Mouse (Mus musculus) heart, embryonic 11.5 days (tissue): ENCODE results near the gene Agps. TPM values are rescaled to one million over a fixed set of nuclear protein-coding genes. Genes with fewer than 3 reads are reported as not detected.
A peak's percentile ranks its signal among the peaks of the same experiment; 100 is the strongest.
"Not testable (repeated sequence)": the region's sequence is repeated elsewhere in the genome, so short reads cannot be mapped to it uniquely, and the experiment has no call there.

Source experiments
- ATAC-seq: fragments of 200-750 bp; cut with Nextera tagmentation; replicated peaks from 2 replicates; pipeline ENCODE4 v1.8.0; 2017; ENCODE audit warnings: moderate library complexity; ENCODE audit not compliant: insufficient number of reproducible peaks, low FRiP score, low TSS enrichment
- H3K27ac ChIP-seq: fragments of 300-500 bp; sonication (generic); 2 replicates; pipeline ENCODE4 v1.5.1; 2014; ENCODE audit warnings: mild to moderate bottlenecking, low read depth, low read length
- H3K27me3 ChIP-seq: fragments of 300-500 bp; sonication (generic); 2 replicates; pipeline ENCODE4 v1.6.1; 2014; ENCODE audit warnings: mild to moderate bottlenecking, low read length, mixed read lengths; ENCODE audit not compliant: control insufficient read depth, insufficient read depth
- H3K36me3 ChIP-seq: fragments of 300-500 bp; sonication (generic); 2 replicates; pipeline ENCODE4 v1.6.1; 2014; ENCODE audit warnings: mild to moderate bottlenecking, low read length, moderate library complexity, mixed read lengths; ENCODE audit not compliant: control insufficient read depth, insufficient read depth
- H3K4me1 ChIP-seq: fragments of 300-500 bp; sonication (generic); 2 replicates; pipeline ENCODE4 v1.6.1; 2014; ENCODE audit warnings: low read length; ENCODE audit not compliant: control insufficient read depth, insufficient read depth
- H3K4me2 ChIP-seq: fragments of 300-500 bp; sonication (generic); 2 replicates; pipeline ENCODE4 v1.6.1; 2014; ENCODE audit warnings: mild to moderate bottlenecking, moderate library complexity
- H3K4me3 ChIP-seq: fragments of 300-500 bp; sonication (generic); 2 replicates; pipeline ENCODE4 v1.5.1; 2014; ENCODE audit warnings: low read depth, low read length
- H3K9ac ChIP-seq: fragments of 300-500 bp; sonication (generic); 2 replicates; pipeline ENCODE4 v1.6.1; 2014; ENCODE audit warnings: mild to moderate bottlenecking, low read depth, low read length, moderate library complexity
- H3K9me3 ChIP-seq: fragments of 300-500 bp; sonication (generic); replicated peaks from 2 replicates; pipeline ENCODE4 v1.6.1; 2016; ENCODE audit warnings: low read length; ENCODE audit not compliant: control insufficient read depth
- WGBS: fragments of 180-500 bp; shearing (Covaris S2); extraction: QIAGEN DNeasy Blood & Tissue Kit; methylation state at CpG from one replicate; pipeline ENCODE4 v1.1.7; 2014; ENCODE audit not compliant: insufficient replicate concordance; 5-methylcytosine and 5-hydroxymethylcytosine counted together
- polyA plus RNA-seq: library from polyadenylated mRNA; unstranded; fragments of >200 nt; fragmentation: Nextera tagmentation; extraction: Ambion mirVana; gene quantifications from 2 replicates; pipeline ENCODE4 v1.2.1, GENCODE M21; 2014

Agps gene
- polyA plus RNA-seq, 1 experiment from 2014 or later: 29.2 TPM

DNA sequence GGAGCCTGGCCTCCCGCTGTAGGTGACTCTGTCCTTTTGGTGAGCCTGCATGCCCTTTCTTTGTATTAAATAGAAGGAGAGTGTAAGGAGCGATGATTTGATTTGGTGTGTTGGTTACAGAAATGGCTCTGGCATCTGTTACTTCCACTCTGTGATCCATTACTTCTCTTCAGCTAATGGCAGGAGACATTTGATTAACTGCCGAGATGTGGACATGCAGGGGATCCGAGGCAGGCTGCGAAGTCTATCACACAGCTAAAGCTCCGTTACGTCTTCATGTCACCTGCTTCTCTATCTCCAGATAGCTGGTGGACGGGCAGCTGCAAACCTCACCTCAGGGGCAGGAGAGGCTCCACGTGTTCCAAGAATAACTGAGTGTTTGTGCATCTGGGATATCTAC lies 142.2 kb downstream of the Agps start:
- Histone ChIP-seq H3K27ac (no peak overlapping the region), H3K27me3 (no peaks in the 10 kb centered on the region), H3K4me3 (no peak overlapping the region), H3K4me2 (no peak overlapping the region; the same call in 1 of the 2 replicates), H3K9ac (no peak overlapping the region), H3K4me1 (no peaks in the 10 kb centered on the region), H3K9me3 (no peaks in the 10 kb centered on the region), H3K36me3 (no peaks in the 10 kb centered on the region)
- ATAC-seq: no peak
- WGBS: 42% methylated on average over 9 of the region's 9 CpGs

DNA sequence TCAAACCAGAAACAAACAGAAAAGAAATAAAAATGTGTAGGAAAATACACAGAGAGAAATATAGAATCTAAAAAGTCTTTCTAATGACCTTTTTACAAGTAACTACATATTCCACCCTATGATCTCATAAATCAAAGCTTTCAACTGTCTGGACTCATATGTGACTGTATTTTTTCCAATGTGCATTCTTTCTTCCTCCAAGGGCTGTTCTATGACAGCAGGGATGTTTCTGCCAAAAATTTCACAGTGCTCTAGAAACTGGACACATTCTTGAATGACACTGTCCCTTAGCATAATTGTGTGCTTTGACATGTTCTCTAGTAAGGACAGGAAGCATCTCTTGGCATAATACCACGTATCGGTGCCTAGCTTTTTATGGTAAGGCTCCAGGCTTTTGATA lies 144.1 kb downstream of the Agps start:
- WGBS: 72% methylated on average over 2 of the region's 2 CpGs
- not testable (repeated sequence) for H3K4me2 ChIP-seq, H3K4me3 ChIP-seq, H3K27ac ChIP-seq, H3K27me3 ChIP-seq, ATAC-seq, H3K9me3 ChIP-seq, H3K4me1 ChIP-seq, H3K36me3 ChIP-seq, H3K9ac ChIP-seq

DNA sequence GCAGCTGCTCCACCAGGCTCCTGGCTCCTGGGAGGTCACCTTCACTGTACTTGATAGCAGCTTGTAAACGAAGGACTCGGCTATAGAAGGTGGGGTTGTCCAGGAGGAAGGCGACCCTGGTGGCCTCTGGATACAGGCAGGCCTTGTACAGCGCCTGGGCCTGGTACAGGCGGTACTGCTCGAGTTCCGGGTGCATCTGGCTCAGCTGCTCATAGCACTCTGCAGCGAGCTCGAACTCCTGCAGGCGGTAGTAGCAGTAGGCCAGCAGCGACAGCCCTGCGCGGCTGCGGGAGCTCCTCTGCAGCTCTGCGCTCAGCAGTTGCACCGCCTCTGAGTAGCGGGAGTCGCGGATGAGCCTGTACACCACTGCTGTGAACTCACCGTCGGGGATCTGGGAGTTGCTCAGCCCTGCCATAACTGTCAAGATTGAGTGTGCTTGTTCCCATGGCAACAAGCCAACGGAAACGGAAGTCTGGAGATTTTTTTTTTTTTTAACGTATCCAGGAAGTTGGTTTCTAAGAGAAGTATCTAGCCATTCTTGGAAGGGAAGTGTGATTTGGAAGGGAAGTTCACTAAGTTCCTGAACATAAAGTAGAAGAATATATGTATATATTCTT lies 145.9 kb downstream of the Agps start, which contains the start of gene Ttc30a2:
Ttc30a2 (minus strand) TSS at position 419 of the 617 bp plus-strand sequence.
- H3K4me1 ChIP-seq, H3K9ac ChIP-seq, H3K4me3 ChIP-seq, H3K9me3 ChIP-seq, H3K27me3 ChIP-seq, H3K36me3 ChIP-seq, H3K27ac ChIP-seq: not testable (repeated sequence)
- ATAC-seq: peak; percentile 64
- WGBS: 14% methylated on average over 18 of the region's 24 CpGs
- peak within 1 kb of the TSS; percentile 52 for H3K4me2 ChIP-seq

Other genes starting within 250 kb of the Agps start
- 164 and 174 TPM in 2 replicates for gene Hnrnpa3, start 172.9 kb upstream of the Agps start, polyA plus RNA-seq
- gene Nfe2l2, start 127.5 kb upstream of the Agps start, polyA plus RNA-seq: 46.7 and 48.7 TPM in 2 replicates
- 9.3 TPM in 2 replicates for gene Ttc30b, start 106.4 kb downstream of the Agps start, polyA plus RNA-seq
- gene Ttc30a2, start 146.0 kb downstream of the Agps start, polyA plus RNA-seq: 0.75 and 1.1 TPM in 2 replicates
- gene Ttc30a1, start 149.8 kb downstream of the Agps start, polyA plus RNA-seq: 6.6 and 7.1 TPM in 2 replicates